9 mouse cellular contexts compared by ENCODE assay signal in the genomic region with DNA sequence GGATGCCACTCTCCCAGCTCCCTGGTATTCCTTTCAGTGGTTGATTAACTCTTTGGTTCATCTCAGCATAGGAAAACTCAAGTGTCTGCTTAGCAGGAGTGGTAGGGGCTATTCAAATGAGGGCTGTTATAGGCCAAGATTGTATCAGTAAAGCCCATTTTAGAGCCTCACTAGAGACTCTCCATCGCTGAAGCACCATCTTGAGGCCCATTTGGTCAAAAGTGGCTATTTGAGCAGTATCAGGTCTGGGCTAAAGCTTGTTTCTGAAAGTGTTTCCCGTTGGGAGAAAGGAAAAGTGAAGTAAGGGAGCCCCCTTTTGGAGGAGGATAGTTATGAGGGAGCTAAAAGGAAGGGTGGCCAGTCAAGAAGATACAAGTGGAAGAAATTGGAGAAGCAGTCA.
DNase-seq lines count a peak whose midpoint lies in the region; ATAC-seq and TF ChIP-seq lines count a peak whose summit lies in the region.
"Had no signal": no experiment of that assay in that cellular context is flagged by ENCODE, and none has a peak within 500 bp of the region (broad histone marks: within the 10 kb centered on the region; RNA-seq: fewer than 3 reads in every experiment).

No protein-coding gene starts in this region.

- no peak for TF ChIP-seq EP300 in heart, adult 2 months (IDR thresholded peaks at IDR 0.05; ENCODE audit: insufficient read depth, low read depth, low read length)

- intact Hi-C loops in heart, adult 2 months (cut with DNase I) = loop anchor here (1.0 kb wide), 1 partner anchor 287 kb away; no protein-coding TSS in a partner anchor

- no peaks in the 10 kb centered on the region for H3K79me2 ChIP-seq in heart, adult 2 months (replicated peaks; ENCODE audit: control insufficient read depth, insufficient read depth, low read length)

- H3K9ac ChIP-seq in heart, adult 2 months (ENCODE audit: low read depth, low read length) = no peak overlapping the region
- no peak overlapping the region for H3K9ac ChIP-seq in heart, embryonic 12.5 days

- no peaks in the 10 kb centered on the region for H3K27me3 ChIP-seq in heart, adult 2 months (ENCODE audit: control insufficient read depth, insufficient read depth, low read length)
- no peaks in the 10 kb centered on the region for H3K27me3 ChIP-seq in heart, embryonic 12.5 days (replicated peaks)
- H3K27me3 ChIP-seq: megakaryocyte, embryonic 14.5 days had no signal

- no peak overlapping the region for H3K27ac ChIP-seq in heart, adult 2 months
- no peak overlapping the region for H3K27ac ChIP-seq in heart, embryonic 12.5 days (ENCODE audit: poor library complexity, severe bottlenecking)

- ATAC-seq in heart, embryonic 12.5 days (ENCODE audit: insufficient number of reproducible peaks, low FRiP score) = no peak
- ATAC-seq in cerebellum, adult (ENCODE audit: insufficient number of reproducible peaks, low FRiP score, low TSS enrichment) = peak; percentile 31; the same call in 1 of the 2 replicates

- H3K4me2 ChIP-seq in heart, embryonic 12.5 days = no peak overlapping the region

- TF ChIP-seq CTCF in heart, adult 2 months (IDR thresholded peaks at IDR 0.05) = peak; percentile 61

- no peak for TF ChIP-seq POLR2A in heart, adult 2 months (IDR thresholded peaks at IDR 0.05; ENCODE audit: insufficient read depth, low read depth, low read length)

- no peak for DNase-seq in heart, adult 2 months
- peak; percentile 0 for DNase-seq in 3134 (ENCODE audit: extremely low read depth, insufficient read length, low spot score)
- DNase-seq in forelimb bud, embryonic 11.5 days (ENCODE audit: low read depth, low spot score) = peak; percentile 8
- peak; percentile 34 for DNase-seq in lung, postnatal 10 days
- DNase-seq in spleen, adult 18-20 months = no peak
- DNase-seq in urinary bladder, postnatal 10 days (ENCODE audit: low spot score) = no peak

- H3K9me3 ChIP-seq in heart, embryonic 12.5 days (replicated peaks) = no peaks in the 10 kb centered on the region
- H3K9me3 ChIP-seq: megakaryocyte, embryonic 14.5 days had no signal

- no peak overlapping the region for H3K4me3 ChIP-seq in heart, adult 2 months
- no peak overlapping the region for H3K4me3 ChIP-seq in heart, embryonic 12.5 days
- H3K4me3 ChIP-seq: megakaryocyte, embryonic 14.5 days had no signal

- H3K36me3 ChIP-seq in heart, adult 2 months (ENCODE audit: control insufficient read depth, insufficient read depth, low read length) = no peaks in the 10 kb centered on the region
- no peaks in the 10 kb centered on the region for H3K36me3 ChIP-seq in heart, embryonic 12.5 days

- no peaks in the 10 kb centered on the region for H3K4me1 ChIP-seq in heart, adult 2 months (ENCODE audit: control insufficient read depth, insufficient read depth, low read length)
- H3K4me1 ChIP-seq in heart, embryonic 12.5 days (replicated peaks) = no peaks in the 10 kb centered on the region
- H3K4me1 ChIP-seq: megakaryocyte, embryonic 14.5 days had no signal

- 10% methylated on average over 2 of the region's 2 CpGs for WGBS in heart, adult 2 months
- whole genome bisulfite sequencing in heart, embryonic 12.5 days = 9% methylated on average over 2 of the region's 2 CpGs

Comparison
In these comparisons a context has a peak if more than half of its experiments do, and no peak if none do; other contexts are left out.
1. DNase-seq: peak in 3134 (single experiment), forelimb bud, embryonic 11.5 days (single experiment) and lung, postnatal 10 days (single experiment); none in heart, adult 2 months (0 of 2), spleen, adult 18-20 months (0 of 2) and urinary bladder, postnatal 10 days (single experiment).